Mouse (Mus musculus) liver, embryonic 14.5 days (tissue): ENCODE data around the gene Alg12.

ENCODE experiments used
- CTCF ChIP-seq: IDR thresholded peaks from 2 replicates; pipeline ENCODE4 v1.5.1; 2016; ENCODE audit warnings: antibody characterized with exemption, low read depth, control low read depth
- EP300 ChIP-seq: IDR thresholded peaks from 2 replicates; pipeline ENCODE4 v1.6.1; 2016; ENCODE audit warnings: antibody characterized with exemption, low read depth

- TF ChIP-seq CTCF = no peak
- TF ChIP-seq EP300 = no peak
These were observed 18.2 kb downstream of the Alg12 start for GRCm38 (mm10) chr15:88800921-88801354.
